Mouse (Mus musculus) heart, adult 2 months (tissue): ENCODE data around the gene Ormdl2. TPM values are rescaled to one million over a fixed set of nuclear protein-coding genes. Genes with fewer than 3 reads are reported as not detected.

Experiments used
- DNase-seq, 2 experiments: peaks; one replicate each; pipeline ENCODE4 v3.0.0; 2021
- H3K27ac ChIP-seq: fragments of 200-600 bp; 2 replicates; pipeline ENCODE4 v1.8.1; 2022
- H3K27me3 ChIP-seq: fragments of 200-500 bp; 2 replicates; pipeline ENCODE4 v1.6.1; 2012; ENCODE audit warnings: mild to moderate bottlenecking, low read length, inconsistent platforms, mixed read lengths; ENCODE audit not compliant: control insufficient read depth, insufficient read depth
- H3K36me3 ChIP-seq: fragments of 200-500 bp; 2 replicates; pipeline ENCODE4 v1.6.1; 2012; ENCODE audit warnings: low read length, inconsistent platforms; ENCODE audit not compliant: control insufficient read depth, insufficient read depth
- H3K4me1 ChIP-seq: fragments of 200-500 bp; 2 replicates; pipeline ENCODE4 v1.6.1; 2011; ENCODE audit warnings: low read length; ENCODE audit not compliant: control insufficient read depth, insufficient read depth
- H3K4me3 ChIP-seq: fragments of 200-600 bp; 2 replicates; pipeline ENCODE4 v1.8.1; 2022
- H3K79me2 ChIP-seq: fragments of 200-500 bp; replicated peaks from 2 replicates; pipeline ENCODE4 v1.6.1; 2012; ENCODE audit warnings: mild to moderate bottlenecking, inconsistent platforms, low read length, moderate library complexity, mixed read lengths; ENCODE audit not compliant: control insufficient read depth, insufficient read depth
- H3K9ac ChIP-seq: fragments of 200-500 bp; 2 replicates; pipeline ENCODE4 v1.6.1; 2012; ENCODE audit warnings: low read depth, mild to moderate bottlenecking, control low read depth, inconsistent platforms, low read length, mixed read lengths
- CTCF ChIP-seq: fragments of 200-600 bp; IDR thresholded peaks from 2 replicates; pipeline ENCODE4 v1.8.1; 2022; ENCODE audit warnings: antibody characterized with exemption, mild to moderate bottlenecking, moderate library complexity
- EP300 ChIP-seq: fragments of 200-500 bp; IDR thresholded peaks from 2 replicates; pipeline ENCODE4 v1.6.1; 2011; ENCODE audit warnings: low read depth, low read length, control low read depth; ENCODE audit not compliant: insufficient read depth
- POLR2A ChIP-seq: fragments of 200-500 bp; IDR thresholded peaks from 2 replicates; pipeline ENCODE4 v1.6.1; 2011; ENCODE audit warnings: mild to moderate bottlenecking, low read depth, low read length, control low read depth; ENCODE audit not compliant: insufficient read depth
- WGBS: fragments of 180-500 bp; shearing (Covaris S2); methylation state at CpG from one replicate; pipeline ENCODE4 v1.1.7; 2018; 5-methylcytosine and 5-hydroxymethylcytosine counted together
- intact Hi-C: fragments of 180-260 bp; cut with DNase I; formaldehyde crosslinking; loops from one replicate; pipeline ENCODE4 v1.15.1; 2025
- polyA plus RNA-seq: library from polyadenylated mRNA; depleted of rRNA; stranded (reverse); fragments of >200 nt; gene quantifications from 2 replicates; pipeline ENCODE4 v1.2.3, GENCODE M21; 2012
- total RNA-seq, 2 experiments: library from RNA; stranded (reverse); gene quantifications; 2 replicates each; pipeline ENCODE4 v1.2.3; 2021

The Ormdl2 gene
- total and polyA plus RNA-seq, 3 experiments = 7.8 to 15.3 (median 8.1) TPM

- H3K9ac ChIP-seq = peak overlapping the region; percentile 52
- intact Hi-C loops = loop anchor here (2.0 to 10.0 kb wide), 3 partner anchors 14 to 262 kb away; partner anchors contain the start of genes Ormdl2, Rpl41 and Zc3h10
- 51% methylated on average over 8 of the region's 8 CpGs for WGBS
Measured at GRCm38 (mm10) chr10:128807018-128807417, 14.4 kb downstream of the Ormdl2 start.

GRCm38 (mm10) chr10:128806086-128806485 lies 15.4 kb downstream of the Ormdl2 start:
- peaks cover 15% of the 10 kb centered on the region for H3K4me1 ChIP-seq
- peak overlapping the region; percentile 82 for H3K4me3 ChIP-seq
- H3K79me2 ChIP-seq = peaks cover 5% of the 10 kb centered on the region
- DNase-seq = no peak
- 28% methylated on average over 6 of the region's 6 CpGs for WGBS
- H3K9ac ChIP-seq = peak overlapping the region; percentile 30
- no peak for TF ChIP-seq POLR2A
- TF ChIP-seq CTCF = no peak
- no peak for TF ChIP-seq EP300
- intact Hi-C loops = loop anchor here (2.0 to 10.0 kb wide), 3 partner anchors 15 to 261 kb away; partner anchors contain the start of genes Ormdl2, Rpl41 and Zc3h10
- H3K27me3 ChIP-seq = no peaks in the 10 kb centered on the region
- peaks cover 27% of the 10 kb centered on the region for H3K36me3 ChIP-seq
- H3K27ac ChIP-seq = peak overlapping the region; percentile 49

More at GRCm38 (mm10) chr10:128807018-128807417, 14.4 kb downstream of the Ormdl2 start:
- Histone ChIP-seq H3K79me2 (peaks cover 5% of the 10 kb centered on the region), H3K4me1 (peaks cover 15% of the 10 kb centered on the region), H3K27me3 (no peaks in the 10 kb centered on the region), H3K27ac (no peak overlapping the region; the same call in 1 of the 2 replicates), H3K36me3 (peaks cover 27% of the 10 kb centered on the region), H3K4me3 (peak overlapping the region; percentile 82)
- no peak for TF ChIP-seq POLR2A
- no peak for TF ChIP-seq EP300
- no peak for TF ChIP-seq CTCF
- DNase-seq = no peak

GRCm38 (mm10) chr10:128805092-128806000 lies 16.1 kb downstream of the Ormdl2 start:
- H3K4me1 ChIP-seq = peaks cover 15% of the 10 kb centered on the region
- WGBS = under 1% methylated on average over 68 of the region's 70 CpGs
- H3K27ac ChIP-seq = peak overlapping the region; percentile 91
- TF ChIP-seq POLR2A (peak; percentile 74), CTCF (peak; percentile 53), EP300 (0 out of 2 replicates have a peak, but pooled peaks have one; percentile 8)
- peak; percentile 96 to 98 for DNase-seq
- H3K79me2 ChIP-seq = peaks cover 5% of the 10 kb centered on the region
- peaks cover 25% of the 10 kb centered on the region for H3K36me3 ChIP-seq
- H3K9ac ChIP-seq = peak overlapping the region; percentile 88
- H3K27me3 ChIP-seq = no peaks in the 10 kb centered on the region
- H3K4me3 ChIP-seq = peak overlapping the region; percentile 82
- intact Hi-C loops = loop anchor here (1.0 to 10.0 kb wide), 3 partner anchors 33 to 261 kb away; partner anchors contain the start of genes Rpl41 and Zc3h10

- peak within 1 kb of the TSS; percentile 88 for H3K9ac ChIP-seq
- H3K79me2 ChIP-seq = peaks cover 5% of the 10 kb centered on the region
- peak within 1 kb of the TSS; percentile 82 for H3K4me3 ChIP-seq
- peaks cover 23% of the 10 kb centered on the region for H3K36me3 ChIP-seq
- peak; percentile 78 to 80 for DNase-seq
- under 1% methylated on average over 27 of the region's 28 CpGs for WGBS
- H3K4me1 ChIP-seq = peaks cover 15% of the 10 kb centered on the region
- intact Hi-C loops = loop anchor here (1.0 to 10.0 kb wide), 3 partner anchors 32 to 260 kb away; partner anchors contain the start of genes Rpl41 and Zc3h10
- TF ChIP-seq POLR2A (peak; percentile 58), EP300 (0 out of 2 replicates have a peak, but pooled peaks have one; percentile 15), CTCF (no peak)
- H3K27me3 ChIP-seq = no peaks in the 10 kb centered on the region
- H3K27ac ChIP-seq = peak within 1 kb of the TSS; percentile 91
Measured at GRCm38 (mm10) chr10:128804271-128805091, 17.0 kb downstream of the Ormdl2 start, which contains the start of gene Tmem198b. Gene Tmem198b (minus strand): TSS chr10:128804370.

- intact Hi-C loops = loop anchor here (2.0 to 10.0 kb wide), 2 partner anchors 23 to 259 kb away; partner anchors contain the start of genes Rpl41 and Zc3h10
- peak; percentile 75 to 78 for DNase-seq
- H3K9ac ChIP-seq = peak within 1 kb of the TSS; percentile 88
- H3K27ac ChIP-seq = peak within 1 kb of the TSS; percentile 91
- peaks cover 19% of the 10 kb centered on the region for H3K36me3 ChIP-seq
- TF ChIP-seq POLR2A = no peak
- peak; percentile 5; the same call in 1 of the 2 replicates for TF ChIP-seq CTCF
- peaks cover 4% of the 10 kb centered on the region for H3K79me2 ChIP-seq
- H3K27me3 ChIP-seq = no peaks in the 10 kb centered on the region
- under 1% methylated on average over 14 of the region's 14 CpGs for WGBS
- peaks cover 12% of the 10 kb centered on the region for H3K4me1 ChIP-seq
- H3K4me3 ChIP-seq = peak within 1 kb of the TSS; percentile 82
Measured at GRCm38 (mm10) chr10:128803771-128804270, 17.6 kb downstream of the Ormdl2 start, which contains the start of gene Dnajc14. Gene Dnajc14 (plus strand): TSS chr10:128804062.
